Mouse (Mus musculus) layer of hippocampus, adult 6 months (tissue): ENCODE measurements around the gene Hist2h2bb. TPM values are rescaled to one million over a fixed set of nuclear protein-coding genes. Genes with fewer than 3 reads are reported as not detected.

ENCODE experiments used
- long read RNA-seq, 2 experiments: library from polyadenylated mRNA; unstranded; transcript quantifications; one replicate each; pipeline ENCODE4 v2.0.0; 2019 to 2020
- microRNA-seq: library from miRNA; unstranded; fragments of <30 nt; microRNA quantifications from one replicate; pipeline ENCODE4 v1.2.0, GENCODE M21; 2020
- polyA plus RNA-seq: library from polyadenylated mRNA; unstranded; fragments of <200 nt; fragmentation: Nextera tagmentation; gene quantifications from 2 replicates; pipeline ENCODE4 v1.2.3, GENCODE M21; 2021

The Hist2h2bb gene
- polyA plus RNA-seq: 0.53 TPM in 1 of 2 replicates, not detected in the other
- long read RNA-seq, experiment 1: 0 reads
- long read RNA-seq, experiment 2: 0 reads

GRCm38 (mm10) chr3:96269511-96270474, at the start of gene Hist2h2bb:
Gene Hist2h2bb, plus strand, starts transcription at chr3:96269752.

GRCm38 (mm10) chr3:96220765-96221639, 48.5 kb upstream of the Hist2h2bb start, which contains the start of the genes Hist2h2ac and Hist2h2be:
Gene Hist2h2ac, minus strand, starts transcription at chr3:96220880.
Gene Hist2h2be, plus strand, starts transcription at chr3:96221119.

DNA sequence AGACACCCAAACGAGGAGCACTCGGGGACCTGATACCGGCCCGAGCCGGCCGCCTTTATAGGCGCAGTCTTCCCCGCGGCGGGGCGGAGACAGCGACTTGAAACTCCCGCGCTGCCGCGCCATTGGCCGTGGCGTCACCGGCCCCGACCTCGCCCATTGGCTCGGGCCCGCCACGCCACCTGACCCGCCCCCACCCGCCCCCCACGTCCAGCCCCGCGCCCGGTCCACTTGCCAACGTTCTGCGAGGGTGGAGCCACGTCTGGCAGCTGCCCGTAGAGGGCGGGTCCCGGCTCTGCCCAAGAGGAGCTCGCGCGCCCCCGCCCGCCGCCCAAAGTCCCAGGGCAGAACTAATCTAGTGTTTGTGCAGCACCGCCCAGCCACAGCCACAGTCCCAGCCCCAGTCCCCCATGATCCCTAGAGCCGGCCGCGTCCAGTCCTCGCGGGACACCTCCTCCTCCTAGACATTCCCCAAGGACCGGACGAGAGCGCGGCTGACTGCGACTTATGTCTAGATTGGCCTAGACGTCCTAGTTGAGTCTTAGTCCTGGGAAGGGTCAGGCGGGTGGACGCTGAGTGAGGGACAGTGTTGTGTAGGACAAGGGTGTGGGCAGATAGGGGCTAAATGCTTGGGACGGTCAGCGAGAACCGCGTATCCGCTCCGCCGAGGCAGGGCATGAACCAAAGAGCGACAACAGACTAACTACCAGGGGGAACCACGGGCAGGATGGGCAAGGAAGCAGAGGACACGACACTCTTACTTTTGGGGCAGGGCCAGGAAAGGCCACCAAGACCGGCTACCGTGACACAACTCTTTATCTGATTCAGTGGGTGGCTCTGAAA, 30.4 kb upstream of the Hist2h2bb start, which contains the start of gene Hist2h3c2:
TSS of gene Hist2h3c2 (minus strand) at position 174 of the 840 bp plus-strand sequence.

GRCm38 (mm10) chr3:96239949-96240798, 29.4 kb upstream of the Hist2h2bb start, which contains the start of gene Hist2h2aa2:
Gene Hist2h2aa2, minus strand, starts transcription at chr3:96240276.

GRCm38 (mm10) chr3:96245003-96245886, 24.3 kb upstream of the Hist2h2bb start, which contains the start of gene Hist2h2aa1:
Gene Hist2h2aa1, plus strand, starts transcription at chr3:96245497.

GRCm38 (mm10) chr3:96246427-96246856, 23.1 kb upstream of the Hist2h2bb start, which contains the start of gene Hist2h3c1:
Gene Hist2h3c1, plus strand, starts transcription at chr3:96246685.

DNA sequence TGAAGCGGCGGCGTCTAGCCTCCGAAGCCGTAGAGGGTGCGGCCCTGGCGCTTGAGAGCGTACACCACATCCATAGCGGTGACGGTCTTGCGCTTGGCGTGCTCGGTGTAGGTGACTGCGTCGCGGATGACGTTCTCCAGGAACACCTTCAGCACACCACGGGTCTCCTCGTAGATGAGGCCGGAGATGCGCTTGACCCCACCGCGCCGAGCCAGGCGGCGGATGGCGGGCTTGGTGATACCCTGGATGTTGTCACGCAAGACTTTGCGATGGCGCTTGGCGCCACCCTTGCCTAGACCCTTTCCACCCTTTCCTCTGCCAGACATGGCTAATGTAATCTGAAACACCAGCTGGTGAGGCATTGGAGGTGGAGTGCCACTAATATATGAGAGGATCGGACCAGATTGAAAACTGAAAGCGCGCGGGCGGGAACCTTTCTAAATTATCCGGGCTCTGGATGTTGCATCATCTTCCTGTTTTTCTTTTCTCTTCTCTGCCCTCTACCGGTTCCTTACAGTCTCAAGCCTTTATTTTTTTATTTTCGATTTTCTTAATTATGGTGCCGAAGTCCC, 6.5 kb upstream of the Hist2h2bb start, which contains the start of gene Hist2h4:
TSS of gene Hist2h4 (minus strand) at position 333 of the 572 bp plus-strand sequence.

GRCm38 (mm10) chr3:96268051-96268775, 1.3 kb upstream of the Hist2h2bb start, which contains the start of gene Hist2h3b:
Gene Hist2h3b, plus strand, starts transcription at chr3:96268654.

DNA sequence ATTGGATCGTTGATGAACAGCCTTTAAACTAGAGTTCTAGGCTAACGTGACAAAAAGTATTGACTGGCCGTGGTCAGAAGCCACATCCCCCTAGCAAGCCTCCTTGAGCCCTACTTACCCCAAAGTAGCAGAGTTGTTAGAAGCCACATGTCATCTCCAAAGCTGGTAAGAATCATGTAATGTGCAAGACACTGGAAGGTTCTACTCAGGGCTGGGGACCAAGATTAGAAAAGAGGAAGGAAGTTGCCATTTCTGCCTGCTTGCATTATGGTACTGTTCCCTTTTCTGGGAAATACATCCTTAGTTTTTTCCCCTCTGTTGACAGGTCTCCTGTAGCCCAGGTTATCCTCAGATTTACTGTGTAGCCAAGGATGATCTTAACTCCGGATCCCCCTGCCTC, 24.2 kb downstream of the Hist2h2bb start, which contains the start of gene Fcgr1:
TSS of gene Fcgr1 (minus strand) at position 183 of the 400 bp plus-strand sequence.

Small RNAs within 50 kb of the gene (microRNA-seq; reads per million reads assigned to microRNA genes)
- gene Gm44492: not detected
- gene Gm47311: not detected
- gene Gm47313: not detected

Other genes with a start within 250 kb of the Hist2h2bb start
- 20.4 and 23.1 TPM in 2 replicates for gene Vps45, start 211.3 kb upstream of the Hist2h2bb start, polyA plus RNA-seq
- 7.7 and 8.0 TPM in 2 replicates for gene Otud7b, start 165.2 kb upstream of the Hist2h2bb start, polyA plus RNA-seq
- gene Mtmr11, start 107.7 kb upstream of the Hist2h2bb start, polyA plus RNA-seq: 2.4 and 3.0 TPM in 2 replicates
- 26.4 and 34.0 TPM in 2 replicates for gene Sf3b4, start 97.4 kb upstream of the Hist2h2bb start, polyA plus RNA-seq
- 59.4 and 61.5 TPM in 2 replicates for gene Sv2a, start 88.6 kb upstream of the Hist2h2bb start, polyA plus RNA-seq
- gene Bola1, start 50.0 kb upstream of the Hist2h2bb start, polyA plus RNA-seq: 77.8 and 84.9 TPM in 2 replicates
- gene Hist2h2ab, start 49.9 kb upstream of the Hist2h2bb start, polyA plus RNA-seq: 1.0 TPM in 1 of 2 replicates, not detected in the other
- gene Hist2h2ac, start 48.9 kb upstream of the Hist2h2bb start, polyA plus RNA-seq: 3.7 and 6.7 TPM in 2 replicates
- 7.2 and 8.0 TPM in 2 replicates for gene Hist2h2be, start 48.6 kb upstream of the Hist2h2bb start, polyA plus RNA-seq
- 1.7 and 2.9 TPM in 2 replicates for gene Hist2h3c2, start 30.6 kb upstream of the Hist2h2bb start, polyA plus RNA-seq
- 117 and 163 TPM in 2 replicates for gene Hist2h2aa2, start 29.5 kb upstream of the Hist2h2bb start, polyA plus RNA-seq
- gene Hist2h2aa1, start 24.3 kb upstream of the Hist2h2bb start, polyA plus RNA-seq: 141 and 245 TPM in 2 replicates
- gene Hist2h3c1, start 23.1 kb upstream of the Hist2h2bb start, polyA plus RNA-seq: not detected in 2 replicates
- gene Hist2h4, start 6.4 kb upstream of the Hist2h2bb start, polyA plus RNA-seq: 0.78 and 0.79 TPM in 2 replicates
- 5.1 and 5.5 TPM in 2 replicates for gene Hist2h3b, start 1.1 kb upstream of the Hist2h2bb start, polyA plus RNA-seq
- gene Fcgr1, start 24.2 kb downstream of the Hist2h2bb start, polyA plus RNA-seq: 2.1 and 3.1 TPM in 2 replicates
- 0.14 TPM in 1 of 2 replicates, not detected in the other for gene BC107364, start 182.6 kb downstream of the Hist2h2bb start, polyA plus RNA-seq